Mouse (Mus musculus) right cerebral cortex, adult 2 months (tissue): ENCODE measurements around the gene Erbb4.

Experiments
- DNase-seq, 2 experiments: peaks; one replicate each; pipeline ENCODE4 v3.0.0; 2021 to 2022; ENCODE audit warnings: low spot score in 2 of 2

Erbb4 gene

GRCm38 (mm10) chr1:69027816-69028215 is 80.0 kb downstream of the Erbb4 start:
- DNase-seq: no peak

GRCm38 (mm10) chr1:69024858-69025257 is 83.0 kb downstream of the Erbb4 start:
- no peak for DNase-seq

- no peak for DNase-seq
These were observed 84.5 kb downstream of the Erbb4 start for GRCm38 (mm10) chr1:69023157-69023925.

GRCm38 (mm10) chr1:69009800-69010505 is 97.9 kb downstream of the Erbb4 start:
- DNase-seq: no peak

GRCm38 (mm10) chr1:69001371-69001770 is 106.5 kb downstream of the Erbb4 start:
- no peak for DNase-seq

- DNase-seq: no peak
These were observed 128.6 kb downstream of the Erbb4 start for GRCm38 (mm10) chr1:68979251-68979650.

GRCm38 (mm10) chr1:68978571-68978970 is 129.3 kb downstream of the Erbb4 start:
- DNase-seq: no peak

GRCm38 (mm10) chr1:68973355-68974127 is 134.3 kb downstream of the Erbb4 start:
- no peak for DNase-seq

GRCm38 (mm10) chr1:68964127-68964526 is 143.7 kb downstream of the Erbb4 start:
- DNase-seq: no peak

GRCm38 (mm10) chr1:68961365-68962116 is 146.3 kb downstream of the Erbb4 start:
- DNase-seq: no peak

GRCm38 (mm10) chr1:68956766-68957533 is 150.9 kb downstream of the Erbb4 start:
- no peak for DNase-seq

GRCm38 (mm10) chr1:68955482-68955881 is 152.4 kb downstream of the Erbb4 start:
- no peak for DNase-seq

GRCm38 (mm10) chr1:68943141-68943540 is 164.7 kb downstream of the Erbb4 start:
- no peak for DNase-seq

- DNase-seq: no peak
These were observed 173.1 kb downstream of the Erbb4 start for GRCm38 (mm10) chr1:68934804-68935203.

- DNase-seq: no peak
These were observed 174.4 kb downstream of the Erbb4 start for GRCm38 (mm10) chr1:68933330-68934065.

- DNase-seq: no peak
These were observed 190.0 kb downstream of the Erbb4 start for GRCm38 (mm10) chr1:68917828-68918227.

- no peak for DNase-seq
These were observed 215.8 kb downstream of the Erbb4 start for GRCm38 (mm10) chr1:68892041-68892440.

- no peak for DNase-seq
These were observed 221.0 kb downstream of the Erbb4 start for GRCm38 (mm10) chr1:68886823-68887222.

GRCm38 (mm10) chr1:68874954-68875353 is 232.9 kb downstream of the Erbb4 start:
- DNase-seq: no peak

- DNase-seq: no peak
These were observed 234.2 kb downstream of the Erbb4 start for GRCm38 (mm10) chr1:68873635-68874020.
